In the genomic region with DNA sequence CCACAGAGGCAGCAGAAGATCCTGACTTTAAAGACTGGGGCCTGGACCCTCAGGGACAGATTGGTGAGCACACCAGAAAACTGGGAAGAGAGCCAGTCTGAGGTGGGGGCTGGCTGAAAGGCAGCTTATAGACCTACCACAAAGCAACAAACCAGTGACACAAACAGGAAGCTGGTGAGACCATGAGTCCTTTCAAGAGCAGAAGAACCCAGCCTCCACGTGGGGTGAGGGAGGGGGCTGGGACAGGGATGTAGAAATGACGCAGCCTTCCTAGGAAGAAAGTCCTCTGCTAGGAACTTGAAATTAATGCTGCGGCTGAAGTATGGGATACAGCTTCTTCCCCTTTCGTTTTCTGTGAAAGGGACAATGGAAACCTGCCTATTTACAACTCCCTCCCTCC, we compare ENCODE assay signal across 9 mouse cellular contexts.
DNase-seq lines count a peak whose midpoint lies in the region; ATAC-seq and TF ChIP-seq lines count a peak whose summit lies in the region.
"Had no signal": no experiment of that assay in that cellular context is flagged by ENCODE, and none has a peak within 500 bp of the region (broad histone marks: within the 10 kb centered on the region; RNA-seq: fewer than 3 reads in every experiment).

No protein-coding gene starts in this region.

- no peak for TF ChIP-seq EP300 in heart, adult 2 months (IDR thresholded peaks at IDR 0.05; ENCODE audit: insufficient read depth, low read depth, low read length)

- no peaks in the 10 kb centered on the region for H3K9me3 ChIP-seq in hindbrain, embryonic 15.5 days
- H3K9me3 ChIP-seq: limb, embryonic 12.5 days had no signal

- TF ChIP-seq POLR2A in brain, embryonic 14.5 days (IDR thresholded peaks at IDR 0.05; ENCODE audit: borderline replicate concordance, extremely low read depth, insufficient read depth, insufficient read length, poor library complexity, severe bottlenecking) = no peak
- no peak for TF ChIP-seq POLR2A in heart, adult 2 months (IDR thresholded peaks at IDR 0.05; ENCODE audit: insufficient read depth, low read depth, low read length)

- H3K79me2 ChIP-seq in heart, adult 2 months (replicated peaks; ENCODE audit: control insufficient read depth, insufficient read depth, low read length) = no peaks in the 10 kb centered on the region

- H3K36me3 ChIP-seq in hindbrain, embryonic 15.5 days = no peaks in the 10 kb centered on the region
- H3K36me3 ChIP-seq in heart, adult 2 months (ENCODE audit: control insufficient read depth, insufficient read depth, low read length) = no peaks in the 10 kb centered on the region
- H3K36me3 ChIP-seq: limb, embryonic 12.5 days had no signal

- H3K4me3 ChIP-seq in hindbrain, embryonic 15.5 days = no peak overlapping the region
- no peak overlapping the region for H3K4me3 ChIP-seq in heart, adult 2 months
- H3K4me3 ChIP-seq: limb, embryonic 12.5 days had no signal

- no peak for TF ChIP-seq CTCF in brain, embryonic 14.5 days (IDR thresholded peaks at IDR 0.05; ENCODE audit: borderline replicate concordance, extremely low read depth, insufficient read depth, insufficient read length)
- TF ChIP-seq CTCF in heart, adult 2 months (IDR thresholded peaks at IDR 0.05) = no peak

- DNase-seq in layer of hippocampus, adult 11-12 months (ENCODE audit: low spot score) = peak; percentile 19
- DNase-seq in layer of hippocampus, postnatal 14 days (ENCODE audit: low spot score in 2 of 2) = no peak
- DNase-seq in brain, embryonic 14.5 days (ENCODE audit: low read depth) = peak; percentile 76
- DNase-seq in naive thymus-derived CD4-positive, alpha-beta T cell, adult 2 months (ENCODE audit: low read depth) = peak; percentile 66
- DNase-seq in right cerebral cortex, adult 2 months (ENCODE audit: low spot score in 2 of 2) = no peak
- no peak for DNase-seq in heart, adult 2 months

- intact Hi-C loops in heart, adult 2 months (cut with DNase I) = loop anchor here (5.0 kb wide), 1 partner anchor 97 kb away; no protein-coding TSS in a partner anchor

- ATAC-seq in hindbrain, embryonic 15.5 days (ENCODE audit: low FRiP score, low read depth) = no peak
- no peak for ATAC-seq in erythroblast, adult 5-6 weeks (replicated peaks; ENCODE audit: low FRiP score, poor library complexity, severe bottlenecking)

- no peak overlapping the region for H3K9ac ChIP-seq in hindbrain, embryonic 15.5 days
- H3K9ac ChIP-seq in heart, adult 2 months (ENCODE audit: low read depth, low read length) = no peak overlapping the region
- H3K9ac ChIP-seq: limb, embryonic 12.5 days had no signal

- 50% methylated on average over 4 of the region's 4 CpGs for WGBS in hindbrain, embryonic 15.5 days
- WGBS in heart, adult 2 months = 33% methylated on average over 4 of the region's 4 CpGs

- peaks cover 41% of the 10 kb centered on the region for H3K4me1 ChIP-seq in hindbrain, embryonic 15.5 days (replicated peaks)
- H3K4me1 ChIP-seq in heart, adult 2 months (ENCODE audit: control insufficient read depth, insufficient read depth, low read length) = no peaks in the 10 kb centered on the region

- no peak overlapping the region for H3K4me2 ChIP-seq in hindbrain, embryonic 15.5 days

- H3K27me3 ChIP-seq in hindbrain, embryonic 15.5 days = no peaks in the 10 kb centered on the region
- no peaks in the 10 kb centered on the region for H3K27me3 ChIP-seq in heart, adult 2 months (ENCODE audit: control insufficient read depth, insufficient read depth, low read length)

- peak overlapping the region; percentile 60 for H3K27ac ChIP-seq in hindbrain, embryonic 15.5 days (replicated peaks)
- no peak overlapping the region for H3K27ac ChIP-seq in heart, adult 2 months
- H3K27ac ChIP-seq: limb, embryonic 12.5 days had no signal

Comparison
In these comparisons a context has a peak if more than half of its experiments do, and no peak if none do; other contexts are left out.
1. DNase-seq: peak in layer of hippocampus, adult 11-12 months (single experiment), brain, embryonic 14.5 days (single experiment) and naive thymus-derived CD4-positive, alpha-beta T cell, adult 2 months (single experiment); none in layer of hippocampus, postnatal 14 days (0 of 2), right cerebral cortex, adult 2 months (0 of 2) and heart, adult 2 months (0 of 2).